Mouse (Mus musculus): ENCODE measurements at regions not wholly inside any gene's neighbourhood (a gene's known extent, or its start where the extent isn't known, plus 50 kb on each side); places are given as distances from the start of the nearest gene placed in this dataset.

DNA sequence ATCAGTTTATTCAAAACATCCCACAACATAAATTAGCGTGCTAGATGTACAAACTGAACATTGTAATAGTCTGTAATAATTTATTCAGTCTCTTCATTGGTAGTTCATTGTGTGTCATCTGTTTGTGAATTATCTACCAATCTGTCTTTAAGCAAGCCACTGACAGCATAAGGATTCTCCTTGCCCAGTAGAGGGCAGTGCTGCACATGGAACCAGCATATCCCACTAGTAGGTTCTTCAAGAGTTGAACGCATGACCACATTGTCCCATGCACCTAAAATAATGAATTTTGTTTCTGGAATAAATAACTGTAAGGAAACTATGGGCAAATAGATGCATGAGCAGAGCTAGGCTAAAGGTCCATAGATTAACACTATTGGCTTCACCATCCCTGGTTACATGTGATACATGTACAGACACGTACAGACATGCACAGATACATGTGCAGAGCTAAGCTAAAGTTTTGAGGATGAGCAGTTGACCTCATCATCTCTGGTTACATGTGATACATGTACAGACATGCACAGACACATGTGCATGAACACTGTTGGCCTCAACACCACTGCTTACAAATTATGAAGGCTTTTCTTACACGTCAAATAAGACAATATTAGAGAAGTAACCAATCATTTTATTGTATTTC is 143.0 kb upstream of the Ctnnd2 start:
- DNase-seq (ENCODE audit: low spot score): peak; percentile 53

DNA sequence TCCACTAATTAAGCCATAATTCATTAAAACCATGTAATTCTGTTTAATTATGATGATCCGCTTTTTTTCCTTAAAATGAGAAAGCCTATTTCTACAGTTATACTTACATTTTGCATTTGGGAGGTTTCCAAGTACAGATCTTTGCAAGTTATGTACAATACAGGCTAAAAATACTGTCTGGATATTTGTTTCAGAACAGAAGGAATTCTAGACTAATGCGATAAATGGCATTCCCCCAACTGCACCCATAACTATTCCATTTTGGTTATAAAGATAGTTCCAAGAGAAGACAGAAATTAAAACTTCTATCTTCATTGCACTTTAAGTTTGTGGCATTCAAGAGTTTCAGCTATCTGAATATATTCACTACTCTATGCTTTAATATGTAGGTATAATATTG is 137.0 kb upstream of the Ctnnd2 start:
- no peak for DNase-seq (ENCODE audit: low spot score)

- no peak for DNase-seq (ENCODE audit: low spot score)
Observed at GRCm38 (mm10) chr15:30050851-30051250, 121.5 kb upstream of the Ctnnd2 start.

DNA sequence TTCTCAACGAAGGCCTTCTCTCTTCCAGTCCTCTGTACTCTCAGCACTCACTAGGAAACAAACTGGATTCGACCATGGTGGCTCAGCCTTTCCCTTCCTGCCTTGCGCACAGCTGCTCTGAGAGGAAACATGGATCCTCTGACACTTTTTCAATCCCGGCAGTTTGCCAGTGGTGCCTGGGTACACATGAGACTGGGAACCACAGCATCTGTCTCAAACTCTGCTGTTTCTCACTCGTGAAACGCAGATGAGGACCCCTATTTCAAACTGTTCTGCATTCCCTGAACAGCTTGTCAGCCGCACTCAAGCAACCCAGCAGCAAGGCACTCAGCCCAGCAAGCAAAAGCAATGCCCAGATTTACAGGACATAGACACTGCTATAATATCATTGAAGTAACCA is 112.6 kb upstream of the Ctnnd2 start:
- DNase-seq (ENCODE audit: low spot score): no peak

DNA sequence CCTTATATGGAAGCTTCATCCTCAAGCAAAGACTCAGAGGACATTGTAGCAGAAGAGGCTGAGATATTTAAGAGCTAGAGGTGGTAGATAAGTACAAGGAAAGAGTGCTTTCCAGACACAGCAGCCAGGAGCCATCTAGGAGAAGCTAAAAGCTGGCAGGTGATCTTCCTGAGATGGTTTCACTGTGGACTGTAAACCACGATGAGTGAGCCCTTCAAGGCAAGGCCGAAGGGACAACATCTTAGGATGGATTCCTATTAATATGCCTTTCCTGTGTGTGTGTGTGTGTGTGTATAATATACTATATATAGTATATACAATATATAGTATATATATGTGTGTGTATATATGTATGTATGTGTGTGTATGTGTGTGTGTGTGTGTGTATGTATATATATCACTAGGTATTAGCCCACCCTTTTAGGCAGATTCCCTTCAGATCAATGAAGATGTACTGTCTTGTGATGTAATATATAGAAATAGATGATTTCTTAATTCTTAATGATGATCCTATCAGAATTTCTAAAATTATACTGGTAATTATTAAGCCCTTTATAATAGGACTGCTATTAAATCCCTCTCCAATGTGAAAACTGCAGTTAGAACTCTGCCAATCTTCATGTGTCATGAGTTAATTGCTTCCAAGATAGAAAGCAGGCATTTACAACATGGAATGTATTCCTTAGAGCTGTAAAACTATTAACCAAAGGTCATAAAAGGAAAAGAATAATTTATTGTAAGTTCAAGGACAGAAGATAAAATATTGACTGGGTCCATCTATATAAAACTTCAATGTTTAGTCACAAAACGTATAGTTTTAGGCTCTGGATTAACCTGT is 111.7 kb upstream of the Ctnnd2 start:
- DNase-seq (ENCODE audit: low spot score): no peak

DNA sequence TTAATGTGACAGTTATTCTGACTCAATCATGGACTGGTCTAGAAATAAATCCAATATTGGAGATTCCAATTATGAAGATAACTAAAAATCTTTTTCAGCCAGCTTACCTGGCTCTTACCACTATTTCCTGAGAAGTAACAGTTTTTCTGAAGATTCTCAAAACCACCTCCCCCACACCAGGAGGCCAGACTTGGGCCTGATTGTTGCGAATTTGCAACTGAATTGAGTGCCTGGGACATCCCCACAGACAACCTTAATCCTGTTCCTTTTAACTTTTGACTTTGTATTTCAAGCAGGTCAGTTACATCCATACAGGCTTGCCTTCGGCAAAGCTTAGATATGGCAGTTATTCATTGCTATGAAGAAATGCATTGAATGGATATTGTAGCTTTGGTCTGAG is 100.7 kb upstream of the Ctnnd2 start:
- no peak for DNase-seq (ENCODE audit: low spot score)

DNA sequence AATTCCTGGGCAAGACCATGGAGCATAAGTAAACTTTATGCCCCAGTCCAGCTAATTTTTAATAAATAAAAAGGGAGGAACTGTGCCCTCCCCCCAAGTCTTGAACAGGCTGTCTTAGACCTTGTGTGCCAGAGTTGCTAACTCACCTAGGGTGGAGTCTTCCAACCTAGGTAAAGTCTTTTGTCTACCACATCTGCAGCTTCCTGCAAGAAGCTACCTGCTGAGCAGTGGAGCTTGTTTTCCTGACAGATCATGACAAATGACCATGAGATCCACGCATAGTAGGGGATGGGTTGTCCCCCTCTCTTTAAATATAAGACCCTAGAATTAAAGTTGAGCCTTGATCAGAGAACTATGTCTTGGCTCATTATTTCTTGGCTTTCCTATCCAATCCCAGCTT is 100.1 kb upstream of the Ctnnd2 start:
- no peak for DNase-seq (ENCODE audit: low spot score)

DNA sequence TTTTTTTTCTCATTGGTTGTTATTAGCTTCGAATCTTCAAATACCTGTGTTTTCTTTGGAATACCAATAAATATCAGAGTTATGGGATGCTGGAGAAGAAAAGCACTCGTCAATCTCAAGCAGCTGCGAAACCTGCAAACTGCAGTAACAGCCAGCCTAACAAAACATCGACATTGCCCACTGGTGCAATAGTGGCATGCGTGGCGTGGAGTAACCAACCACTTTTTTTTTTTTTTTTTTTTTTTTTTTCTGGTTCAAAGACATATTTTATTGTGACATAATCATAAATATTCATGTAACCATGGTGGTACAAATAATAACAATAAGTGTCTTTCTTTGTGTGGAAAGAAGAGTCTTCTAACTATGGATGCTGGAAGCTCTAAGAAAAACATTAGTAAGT is 85.3 kb upstream of the Ctnnd2 start:
- no peak for DNase-seq (ENCODE audit: low spot score)

GRCm38 (mm10) chr15:30122061-30122460 is 50.3 kb upstream of the Ctnnd2 start:
- DNase-seq (ENCODE audit: low spot score): no peak

All from left cerebral cortex, adult 11 months (tissue).